Mouse (Mus musculus) midbrain, embryonic 10.5 days (tissue): ENCODE data around the gene Syne1. TPM values are rescaled to one million over a fixed set of nuclear protein-coding genes. Genes with fewer than 3 reads are reported as not detected.
A peak's percentile ranks its signal among the peaks of the same experiment; 100 is the strongest.
"Not testable (repeated sequence)": the region's sequence is repeated elsewhere in the genome, so short reads cannot be mapped to it uniquely, and the experiment has no call there.

Experiments
- DNase-seq: peaks from one replicate; pipeline ENCODE4 v3.0.0-alpha.2; 2017; ENCODE audit warnings: low spot score
- H3K27ac ChIP-seq: fragments of 300-500 bp; sonication (generic); replicated peaks from 2 replicates; pipeline ENCODE4 v1.5.1; 2016; ENCODE audit warnings: mild to moderate bottlenecking
- H3K27me3 ChIP-seq: fragments of 300-500 bp; sonication (generic); 2 replicates; pipeline ENCODE4 v1.6.1; 2016; ENCODE audit warnings: low read depth, mild to moderate bottlenecking; ENCODE audit not compliant: poor library complexity, severe bottlenecking
- H3K36me3 ChIP-seq: fragments of 300-500 bp; sonication (generic); 2 replicates; pipeline ENCODE4 v1.6.1; 2016; ENCODE audit warnings: mild to moderate bottlenecking, moderate library complexity
- H3K4me1 ChIP-seq: fragments of 300-500 bp; sonication (generic); 2 replicates; pipeline ENCODE4 v1.6.1; 2016
- H3K4me3 ChIP-seq: fragments of 300-500 bp; sonication (generic); 2 replicates; pipeline ENCODE4 v1.5.1; 2016; ENCODE audit warnings: mild to moderate bottlenecking, moderate library complexity
- H3K9me3 ChIP-seq: fragments of 300-500 bp; sonication (generic); replicated peaks from 2 replicates; pipeline ENCODE4 v1.6.1; 2016; ENCODE audit warnings: mild to moderate bottlenecking
- WGBS: fragments of 180-500 bp; shearing (Covaris S2); methylation state at CpG from one replicate; pipeline ENCODE4 v1.1.7; 2016; 5-methylcytosine and 5-hydroxymethylcytosine counted together
- polyA plus RNA-seq: library from polyadenylated mRNA; unstranded; fragments of >200 nt; fragmentation: Nextera tagmentation; extraction: Ambion mirVana; gene quantifications from 2 replicates; pipeline ENCODE4 v1.2.1, GENCODE M21; 2016

The Syne1 gene
- polyA plus RNA-seq, 1 experiment from 2014 or later, result 1.6 TPM

- DNase-seq, result no peak
- no peak overlapping the region for H3K4me3 ChIP-seq
- H3K27me3 ChIP-seq, result no peaks in the 10 kb centered on the region
- no peaks in the 10 kb centered on the region for H3K36me3 ChIP-seq
- H3K27ac ChIP-seq, result no peak overlapping the region
- peaks cover 6% of the 10 kb centered on the region; the same call in 1 of the 2 replicates for H3K4me1 ChIP-seq
- H3K9me3 ChIP-seq, result no peaks in the 10 kb centered on the region
These were observed 39.0 kb downstream of the Syne1 start for GRCm38 (mm10) chr10:5512285-5512684.

- no peak overlapping the region for H3K27ac ChIP-seq
- no peaks in the 10 kb centered on the region for H3K9me3 ChIP-seq
- DNase-seq, result no peak
- no peaks in the 10 kb centered on the region for H3K27me3 ChIP-seq
- H3K4me1 ChIP-seq, result peaks cover 6% of the 10 kb centered on the region; the same call in 1 of the 2 replicates
- H3K36me3 ChIP-seq, result no peaks in the 10 kb centered on the region
- no peak overlapping the region for H3K4me3 ChIP-seq
- WGBS, result 83% methylated on average over 3 of the region's 3 CpGs
These were observed 39.9 kb downstream of the Syne1 start for GRCm38 (mm10) chr10:5511403-5511802.

GRCm38 (mm10) chr10:5507478-5507877 lies 43.8 kb downstream of the Syne1 start:
- H3K36me3 ChIP-seq, result no peaks in the 10 kb centered on the region
- no peaks in the 10 kb centered on the region for H3K4me1 ChIP-seq
- no peaks in the 10 kb centered on the region for H3K27me3 ChIP-seq
- 0 out of 2 replicates have a peak, but pooled peaks cover 3% of the 10 kb centered on the region for H3K9me3 ChIP-seq
- H3K4me3 ChIP-seq, result no peak overlapping the region
- DNase-seq, result no peak
- 88% methylated on average over 2 of the region's 2 CpGs for WGBS
- H3K27ac ChIP-seq, result no peak overlapping the region

- Histone ChIP-seq H3K4me1 (no peaks in the 10 kb centered on the region), H3K36me3 (no peaks in the 10 kb centered on the region), H3K4me3 (no peak overlapping the region), H3K9me3 (0 out of 2 replicates have a peak, but pooled peaks cover 3% of the 10 kb centered on the region), H3K27me3 (no peaks in the 10 kb centered on the region), H3K27ac (no peak overlapping the region)
- 83% methylated on average over 3 of the region's 3 CpGs for WGBS
- DNase-seq, result no peak
These were observed 46.5 kb downstream of the Syne1 start for GRCm38 (mm10) chr10:5504761-5505160.

- Histone ChIP-seq H3K4me3 (no peak overlapping the region), H3K4me1 (no peaks in the 10 kb centered on the region), H3K27ac (no peak overlapping the region), H3K9me3 (0 out of 2 replicates have a peak, but pooled peaks cover 3% of the 10 kb centered on the region), H3K27me3 (no peaks in the 10 kb centered on the region), H3K36me3 (no peaks in the 10 kb centered on the region)
- WGBS, result 86% methylated on average over 3 of the region's 3 CpGs
- no peak for DNase-seq
These were observed 47.4 kb downstream of the Syne1 start for GRCm38 (mm10) chr10:5503909-5504308.

- H3K4me3 ChIP-seq, DNase-seq, H3K36me3 ChIP-seq, H3K4me1 ChIP-seq, H3K27ac ChIP-seq, H3K27me3 ChIP-seq, H3K9me3 ChIP-seq: not testable (repeated sequence)
- 88% methylated on average over 6 of the region's 6 CpGs for WGBS
These were observed 51.5 kb downstream of the Syne1 start for GRCm38 (mm10) chr10:5499684-5500369.

- Histone ChIP-seq H3K4me1 (no peaks in the 10 kb centered on the region), H3K27ac (no peak overlapping the region), H3K36me3 (no peaks in the 10 kb centered on the region), H3K9me3 (no peaks in the 10 kb centered on the region), H3K4me3 (no peak overlapping the region), H3K27me3 (no peaks in the 10 kb centered on the region)
- DNase-seq, result no peak
- 77% methylated on average over 2 of the region's 2 CpGs for WGBS
These were observed 53.4 kb downstream of the Syne1 start for GRCm38 (mm10) chr10:5497859-5498258.

GRCm38 (mm10) chr10:5491050-5491449 lies 60.2 kb downstream of the Syne1 start:
- DNase-seq, result no peak
- WGBS, result 90% methylated on average over 9 of the region's 9 CpGs

GRCm38 (mm10) chr10:5490029-5490428 lies 61.3 kb downstream of the Syne1 start:
- WGBS, result 64% methylated on average over 6 of the region's 6 CpGs
- no peaks in the 10 kb centered on the region for H3K27me3 ChIP-seq
- H3K36me3 ChIP-seq, result no peaks in the 10 kb centered on the region
- no peaks in the 10 kb centered on the region for H3K9me3 ChIP-seq
- H3K4me3 ChIP-seq, result no peak overlapping the region
- no peak for DNase-seq
- H3K27ac ChIP-seq, result no peak overlapping the region
- no peaks in the 10 kb centered on the region for H3K4me1 ChIP-seq

More at GRCm38 (mm10) chr10:5491050-5491449, 60.2 kb downstream of the Syne1 start:
- Histone ChIP-seq H3K27ac (no peak overlapping the region), H3K4me1 (no peaks in the 10 kb centered on the region), H3K27me3 (no peaks in the 10 kb centered on the region), H3K36me3 (no peaks in the 10 kb centered on the region), H3K4me3 (no peak overlapping the region), H3K9me3 (no peaks in the 10 kb centered on the region)

GRCm38 (mm10) chr10:5488097-5488496 lies 63.2 kb downstream of the Syne1 start:
- DNase-seq, result no peak
- WGBS, result 54% methylated on average over 5 of the region's 5 CpGs
- Histone ChIP-seq H3K27me3 (no peaks in the 10 kb centered on the region), H3K36me3 (no peaks in the 10 kb centered on the region), H3K27ac (no peak overlapping the region), H3K9me3 (no peaks in the 10 kb centered on the region), H3K4me3 (no peak overlapping the region), H3K4me1 (no peaks in the 10 kb centered on the region)

- no peak overlapping the region for H3K27ac ChIP-seq
- H3K36me3 ChIP-seq, result no peaks in the 10 kb centered on the region
- no peak overlapping the region for H3K4me3 ChIP-seq
- DNase-seq, result no peak
- no peaks in the 10 kb centered on the region for H3K4me1 ChIP-seq
- H3K9me3 ChIP-seq, result no peaks in the 10 kb centered on the region
- WGBS, result 76% methylated on average over 9 of the region's 9 CpGs
- H3K27me3 ChIP-seq, result no peaks in the 10 kb centered on the region
These were observed 70.4 kb downstream of the Syne1 start for GRCm38 (mm10) chr10:5480552-5481550.

- H3K4me3 ChIP-seq, result no peak overlapping the region
- no peaks in the 10 kb centered on the region for H3K9me3 ChIP-seq
- no peak overlapping the region for H3K27ac ChIP-seq
- whole genome bisulfite sequencing, result 56% methylated on average over 6 of the region's 6 CpGs
- DNase-seq, result peak; percentile 35
- no peaks in the 10 kb centered on the region for H3K4me1 ChIP-seq
- no peaks in the 10 kb centered on the region for H3K36me3 ChIP-seq
- H3K27me3 ChIP-seq, result no peaks in the 10 kb centered on the region
These were observed 71.2 kb downstream of the Syne1 start for GRCm38 (mm10) chr10:5480097-5480496.

GRCm38 (mm10) chr10:5468638-5469037 lies 82.6 kb downstream of the Syne1 start:
- no peak overlapping the region for H3K27ac ChIP-seq
- 87% methylated on average over 2 of the region's 2 CpGs for WGBS

More at GRCm38 (mm10) chr10:5468638-5469037, 82.6 kb downstream of the Syne1 start:
- no peak for DNase-seq
- Histone ChIP-seq H3K9me3 (no peaks in the 10 kb centered on the region), H3K4me1 (no peaks in the 10 kb centered on the region), H3K36me3 (no peaks in the 10 kb centered on the region), H3K27me3 (no peaks in the 10 kb centered on the region), H3K4me3 (no peak overlapping the region)
